Comparison of ENCODE assay signal across 9 mouse cellular contexts in the genomic region with DNA sequence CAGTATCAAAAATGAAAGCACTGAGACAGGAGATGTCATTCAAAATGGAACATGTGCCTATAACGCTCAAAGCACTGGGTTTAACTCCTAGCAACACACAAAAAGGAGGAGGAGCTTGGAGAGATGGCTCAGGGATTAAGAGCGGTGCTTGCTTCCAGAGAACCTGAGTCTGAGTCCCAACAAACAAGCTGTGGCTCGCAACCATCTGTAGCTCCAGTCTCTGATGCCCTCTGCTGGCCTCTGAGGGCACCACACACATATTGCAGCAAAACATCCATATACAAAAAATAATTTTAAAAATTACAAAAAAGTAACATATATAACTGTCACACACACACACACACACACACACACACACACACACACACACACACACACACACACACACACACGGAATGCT. TPM values are rescaled to one million over a fixed set of nuclear protein-coding genes. Genes with fewer than 3 reads are reported as not detected.
DNase-seq lines count a peak whose midpoint lies in the region; ATAC-seq and TF ChIP-seq lines count a peak whose summit lies in the region.
"Had no signal": no experiment of that assay in that cellular context is flagged by ENCODE, and none has a peak within 500 bp of the region (broad histone marks: within the 10 kb centered on the region; RNA-seq: fewer than 3 reads in every experiment).

No protein-coding gene starts in this region.

- no peak overlapping the region for H3K27ac ChIP-seq in heart, adult 2 months
- H3K27ac ChIP-seq in stomach, postnatal 0 days (replicated peaks) = no peak overlapping the region
- H3K27ac ChIP-seq: limb, embryonic 12.5 days had no signal

- intact Hi-C loops in heart, adult 2 months (cut with DNase I) = no loop called here
- intact Hi-C loops in left cerebral cortex, postnatal 25 days (cut with DNase I) = no loop called here

- no peaks in the 10 kb centered on the region for H3K79me2 ChIP-seq in heart, adult 2 months (replicated peaks; ENCODE audit: control insufficient read depth, insufficient read depth, low read length)

- WGBS in heart, adult 2 months = 76% methylated on average over 4 of the region's 4 CpGs
- 70% methylated on average over 4 of the region's 4 CpGs for WGBS in stomach, postnatal 0 days

- TF ChIP-seq EP300 in heart, adult 2 months (IDR thresholded peaks at IDR 0.05; ENCODE audit: insufficient read depth, low read depth, low read length) = no peak
- TF ChIP-seq EP300 in stomach, postnatal 0 days (optimal IDR thresholded peaks at IDR 0.05) = no peak

- peaks cover 3% of the 10 kb centered on the region; the same call in 1 of the 2 replicates for H3K4me1 ChIP-seq in heart, adult 2 months (ENCODE audit: control insufficient read depth, insufficient read depth, low read length)
- H3K4me1 ChIP-seq in stomach, postnatal 0 days (replicated peaks; ENCODE audit: control insufficient read depth, insufficient read depth) = no peaks in the 10 kb centered on the region
- H3K4me1 ChIP-seq: limb, embryonic 12.5 days had no signal

- peak in 1 of 2 experiments; percentile 36 for DNase-seq in heart, adult 2 months
- DNase-seq in heart, adult 9 months (ENCODE audit: low spot score in 2 of 2) = no peak
- peak; percentile 38 for DNase-seq in right cerebral cortex, postnatal 14 days
- no peak for DNase-seq in right cerebral cortex, postnatal 25 days
- DNase-seq in adrenal gland, postnatal 36 days = peak; percentile 55 to 75
- peak; percentile 18 to 26 for DNase-seq in left cerebral cortex, postnatal 25 days (ENCODE audit: low spot score in 2 of 2)
- DNase-seq in stomach, postnatal 0 days (ENCODE audit: low spot score) = peak; percentile 45

- H3K4me3 ChIP-seq in heart, adult 2 months = no peak overlapping the region
- no peak overlapping the region for H3K4me3 ChIP-seq in stomach, postnatal 0 days (ENCODE audit: low read depth, low read length)
- H3K4me3 ChIP-seq: limb, embryonic 12.5 days had no signal

- H3K9ac ChIP-seq in heart, adult 2 months (ENCODE audit: low read depth, low read length) = no peak overlapping the region
- no peak overlapping the region for H3K9ac ChIP-seq in stomach, postnatal 0 days (ENCODE audit: low read length)
- H3K9ac ChIP-seq: limb, embryonic 12.5 days had no signal

- H3K27me3 ChIP-seq in heart, adult 2 months (ENCODE audit: control insufficient read depth, insufficient read depth, low read length) = no peaks in the 10 kb centered on the region
- no peaks in the 10 kb centered on the region for H3K27me3 ChIP-seq in stomach, postnatal 0 days (ENCODE audit: control insufficient read depth, insufficient read depth, low read length)
- H3K27me3 ChIP-seq: limb, embryonic 12.5 days had no signal

- H3K4me2 ChIP-seq in stomach, postnatal 0 days (replicated peaks; ENCODE audit: low read depth) = no peak overlapping the region
- H3K4me2 ChIP-seq: limb, embryonic 12.5 days had no signal

- H3K9me3 ChIP-seq in stomach, postnatal 0 days (ENCODE audit: control insufficient read depth, low read length) = no peaks in the 10 kb centered on the region
- H3K9me3 ChIP-seq: limb, embryonic 12.5 days had no signal

- H3K36me3 ChIP-seq in heart, adult 2 months (ENCODE audit: control insufficient read depth, insufficient read depth, low read length) = no peaks in the 10 kb centered on the region
- H3K36me3 ChIP-seq in stomach, postnatal 0 days (ENCODE audit: control insufficient read depth, insufficient read depth, low read length) = no peaks in the 10 kb centered on the region

- no peak for TF ChIP-seq POLR2A in heart, adult 2 months (IDR thresholded peaks at IDR 0.05; ENCODE audit: insufficient read depth, low read depth, low read length)

- TF ChIP-seq CTCF in heart, adult 2 months (IDR thresholded peaks at IDR 0.05) = peak; percentile 53
- TF ChIP-seq CTCF in stomach, postnatal 0 days (IDR thresholded peaks at IDR 0.05; ENCODE audit: low read depth) = peak; percentile 75

- ATAC-seq in stomach, postnatal 0 days (ENCODE audit: low FRiP score, low TSS enrichment) = no peak
- ATAC-seq in inflammation-experienced regulatory T-cells, adult 6 months = no peak

RNA-seq across cellular contexts. Expression of a gene that starts 28.2 kb away (rescaled TPM):
- 1 to 10 TPM; 5.3 to 6.2 TPM for total RNA-seq in heart, adult 2 months (2021)
- polyA plus RNA-seq in heart, adult 2 months (2012; rRNA removed) = 3.9 and 4.6 TPM in 2 replicates
- 10 to 100 TPM in 1 of 2 experiments, 1 to 10 TPM in 1; 1.9 to 10.5 TPM for total RNA-seq in adrenal gland, postnatal 36 days (2021)
- total RNA-seq in left cerebral cortex, postnatal 25 days (2021) = 1 to 10 TPM; 3.2 to 3.4 TPM
- polyA plus RNA-seq in stomach, postnatal 0 days (2015; fragmentation: Nextera tagmentation; extraction: Ambion mirVana) = 5.3 and 5.7 TPM in 2 replicates
- polyA plus RNA-seq in inflammation-experienced regulatory T-cells, adult 6 months (2017; shearing (Covaris generic)) = 1 to 10 TPM; 5.1 to 9.2 (median 5.2) TPM

RNA-seq across cellular contexts. Expression of a gene that starts 36.0 kb away (rescaled TPM):
- total RNA-seq in heart, adult 2 months (2021) = 10 to 100 TPM; 22.6 to 34.3 TPM
- polyA plus RNA-seq in heart, adult 2 months (2012; rRNA removed) = 44.0 and 52.1 TPM in 2 replicates
- total RNA-seq in adrenal gland, postnatal 36 days (2021) = 10 to 100 TPM; 21.1 to 28.1 TPM
- total RNA-seq in left cerebral cortex, postnatal 25 days (2021) = 10 to 100 TPM; 55.2 to 61.5 TPM
- 10.3 and 11.2 TPM in 2 replicates for polyA plus RNA-seq in stomach, postnatal 0 days (2015; fragmentation: Nextera tagmentation; extraction: Ambion mirVana)
- polyA plus RNA-seq in inflammation-experienced regulatory T-cells, adult 6 months (2017; shearing (Covaris generic)) = 10 to 100 TPM in 1 of 3 experiments, 1 to 10 TPM in 2; 7.3 to 12.9 (median 7.4) TPM

RNA-seq across cellular contexts. Expression of a gene that starts 36.2 kb away (rescaled TPM):
- total RNA-seq in heart, adult 2 months (2021) = 10 to 100 TPM in 1 of 2 experiments, 1 to 10 TPM in 1; 9.3 to 11.2 TPM
- 16.1 and 20.5 TPM in 2 replicates for polyA plus RNA-seq in heart, adult 2 months (2012; rRNA removed)
- 10 to 100 TPM; 19.4 to 27.9 TPM for total RNA-seq in adrenal gland, postnatal 36 days (2021)
- 10 to 100 TPM; 20.6 to 23.0 TPM for total RNA-seq in left cerebral cortex, postnatal 25 days (2021)
- 7.8 and 8.3 TPM in 2 replicates for polyA plus RNA-seq in stomach, postnatal 0 days (2015; fragmentation: Nextera tagmentation; extraction: Ambion mirVana)
- polyA plus RNA-seq in inflammation-experienced regulatory T-cells, adult 6 months (2017; shearing (Covaris generic)) = 1 to 10 TPM; 4.2 to 5.1 (median 5.1) TPM

RNA-seq across cellular contexts. Expression of a gene that starts 42.3 kb away (rescaled TPM):
- under 1 TPM; 0.11 to 0.26 TPM for total RNA-seq in heart, adult 2 months (2021)
- polyA plus RNA-seq in heart, adult 2 months (2012; rRNA removed) = 0.29 and 0.53 TPM in 2 replicates
- 1 to 10 TPM; 1.1 to 1.4 TPM for total RNA-seq in adrenal gland, postnatal 36 days (2021)
- total RNA-seq in left cerebral cortex, postnatal 25 days (2021) = 10 to 100 TPM; 16.0 to 16.5 TPM
- 12.4 and 13.1 TPM in 2 replicates for polyA plus RNA-seq in stomach, postnatal 0 days (2015; fragmentation: Nextera tagmentation; extraction: Ambion mirVana)
- polyA plus RNA-seq in inflammation-experienced regulatory T-cells, adult 6 months (2017; shearing (Covaris generic)) = not detected

RNA-seq across cellular contexts. Expression of a gene that starts 54.1 kb away (rescaled TPM):
- total RNA-seq in heart, adult 2 months (2021) = 1 to 10 TPM; 6.0 to 7.5 TPM
- polyA plus RNA-seq in heart, adult 2 months (2012; rRNA removed) = 6.7 and 7.0 TPM in 2 replicates
- total RNA-seq in adrenal gland, postnatal 36 days (2021) = 10 to 100 TPM; 16.8 to 21.4 TPM
- 100 to 1,000 TPM; 106 to 107 TPM for total RNA-seq in left cerebral cortex, postnatal 25 days (2021)
- polyA plus RNA-seq in stomach, postnatal 0 days (2015; fragmentation: Nextera tagmentation; extraction: Ambion mirVana) = 3.1 and 3.6 TPM in 2 replicates
- polyA plus RNA-seq in inflammation-experienced regulatory T-cells, adult 6 months (2017; shearing (Covaris generic)) = 1 to 10 TPM; 6.3 to 7.7 (median 6.5) TPM

Comparison
In these comparisons a context has a peak if more than half of its experiments do, and no peak if none do; other contexts are left out.
1. DNase-seq: peak in right cerebral cortex, postnatal 14 days (single experiment), adrenal gland, postnatal 36 days (2 of 2), left cerebral cortex, postnatal 25 days (2 of 2) and stomach, postnatal 0 days (single experiment); none in heart, adult 9 months (0 of 2) and right cerebral cortex, postnatal 25 days (single experiment).